Mouse (Mus musculus): ENCODE results near the gene Abca13.

The Abca13 gene

GRCm38 (mm10) chr11:9666648-9667255, 475.0 kb downstream of the Abca13 start:
- no peak for DNase-seq (ENCODE audit: low read depth, low spot score)

GRCm38 (mm10) chr11:9669430-9669829, 477.7 kb downstream of the Abca13 start:
- no peak for DNase-seq (ENCODE audit: low read depth, low spot score)

- no peak for DNase-seq (ENCODE audit: low read depth, low spot score)
These were observed 493.2 kb downstream of the Abca13 start for GRCm38 (mm10) chr11:9684952-9685351.

DNA sequence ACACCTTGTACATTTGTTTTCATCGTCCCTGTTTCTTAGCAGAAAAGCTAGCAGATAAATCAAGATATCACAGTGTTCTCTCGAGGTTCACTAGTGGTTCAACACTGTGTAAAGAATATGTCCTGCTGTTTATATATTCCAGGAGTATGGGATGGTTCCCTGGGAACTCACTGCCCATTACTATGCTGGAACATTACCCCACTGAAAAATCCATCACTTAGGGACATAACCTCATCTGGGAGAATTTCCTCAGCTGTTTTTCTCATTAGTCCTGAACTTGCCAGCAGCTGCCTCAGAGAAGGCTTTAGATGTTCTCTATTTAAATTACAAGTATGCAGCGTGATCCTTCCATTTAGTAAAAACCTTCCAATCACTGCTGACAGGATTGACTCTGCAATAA, 513.4 kb downstream of the Abca13 start:
- peak; percentile 21 for DNase-seq (ENCODE audit: low read depth, low spot score)

GRCm38 (mm10) chr11:9727810-9728490, 536.2 kb downstream of the Abca13 start:
- DNase-seq (ENCODE audit: low read depth, low spot score): no peak

GRCm38 (mm10) chr11:9731300-9731699, 539.6 kb downstream of the Abca13 start:
- DNase-seq (ENCODE audit: low read depth, low spot score): no peak
